Mouse (Mus musculus): ENCODE measurements around the gene Cdc25b.

Cdc25b gene

DNA sequence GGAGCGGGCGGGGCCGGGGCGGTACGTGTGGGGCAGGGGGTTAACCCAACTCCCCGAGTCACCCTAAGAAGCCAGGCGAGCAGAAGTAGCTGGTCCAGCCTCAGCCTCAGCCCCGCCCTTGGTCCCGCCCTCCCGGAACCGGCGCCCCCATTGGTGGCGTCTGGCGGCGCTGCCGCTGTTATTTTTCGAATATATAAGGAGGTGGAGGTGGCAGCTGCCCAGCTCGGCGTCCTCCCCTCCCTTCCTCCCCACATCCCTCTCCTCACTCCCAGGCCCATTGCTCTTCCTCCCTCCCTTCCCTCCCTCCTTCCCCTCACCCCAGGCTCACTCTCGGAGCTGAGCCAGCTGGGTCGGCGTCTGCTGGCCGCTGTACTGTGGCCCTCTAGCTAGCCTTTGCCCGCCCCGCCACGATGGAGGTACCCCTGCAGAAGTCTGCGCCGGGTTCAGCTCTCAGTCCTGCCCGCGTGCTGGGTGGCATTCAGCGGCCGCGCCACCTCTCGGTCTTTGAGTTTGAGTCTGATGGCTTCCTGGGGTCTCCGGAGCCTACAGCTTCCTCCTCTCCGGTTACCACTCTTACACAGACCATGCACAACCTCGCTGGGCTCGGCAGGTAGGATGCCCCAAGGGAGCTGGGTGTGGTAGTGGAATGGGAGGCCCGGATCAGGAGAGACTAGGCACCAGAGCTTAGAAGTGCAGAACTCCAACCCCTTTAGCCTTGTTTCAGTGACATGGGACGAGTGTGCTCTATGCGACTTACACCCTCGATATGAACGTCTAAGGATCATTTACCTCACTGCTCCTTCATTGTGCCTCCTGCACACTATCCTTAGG lies at the start of gene Cdc25b, which contains the start of gene Spef1:
Gene Cdc25b, plus strand, starts transcription at position 179 of the 831 bp plus-strand sequence.
Gene Spef1, minus strand, starts transcription at position 512 of the 831 bp plus-strand sequence.
- peak; percentile 99 for DNase-seq

GRCm38 (mm10) chr2:131138296-131138695 lies 48.5 kb upstream of the Cdc25b start:
- peak; percentile 90 for DNase-seq

- peak; percentile 88 for DNase-seq
Measured at GRCm38 (mm10) chr2:131138760-131139159, 48.0 kb upstream of the Cdc25b start.

- DNase-seq = peak; percentile 89
Measured at GRCm38 (mm10) chr2:131139287-131139686, 47.5 kb upstream of the Cdc25b start.

DNA sequence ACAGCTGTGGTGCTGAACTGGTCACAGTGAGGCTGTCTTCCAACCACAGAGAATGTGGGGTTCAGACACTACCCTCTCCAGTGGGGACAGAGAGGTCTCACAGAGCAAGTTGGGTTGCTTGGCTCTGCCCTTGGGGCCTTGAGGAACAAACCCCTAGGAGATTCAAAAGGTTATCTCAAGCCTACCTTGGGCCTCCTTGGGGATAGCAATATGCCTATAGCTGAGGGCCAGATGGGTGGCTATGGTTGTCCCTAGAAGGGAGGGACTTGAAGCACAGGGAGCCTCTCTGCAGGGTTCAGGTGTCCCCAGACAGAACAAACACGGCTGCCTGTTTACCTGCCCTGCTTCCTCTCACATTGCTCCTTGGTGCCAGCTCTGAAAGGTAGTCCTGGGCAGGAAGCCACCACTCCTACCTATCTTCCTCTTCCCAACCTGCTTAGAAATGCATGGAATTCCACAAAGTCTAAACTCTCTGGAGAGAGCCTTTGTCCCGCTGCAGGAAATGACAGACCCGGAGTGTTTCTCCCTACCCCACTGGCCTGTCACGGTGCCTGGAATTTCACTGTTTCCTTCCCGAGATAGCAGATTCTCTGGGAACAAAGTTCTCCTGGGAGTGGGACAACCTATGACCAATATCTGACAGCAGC lies 46.7 kb upstream of the Cdc25b start:
- peak; percentile 99 for DNase-seq

- DNase-seq = no peak
Measured at GRCm38 (mm10) chr2:131140533-131140905, 46.2 kb upstream of the Cdc25b start.

DNA sequence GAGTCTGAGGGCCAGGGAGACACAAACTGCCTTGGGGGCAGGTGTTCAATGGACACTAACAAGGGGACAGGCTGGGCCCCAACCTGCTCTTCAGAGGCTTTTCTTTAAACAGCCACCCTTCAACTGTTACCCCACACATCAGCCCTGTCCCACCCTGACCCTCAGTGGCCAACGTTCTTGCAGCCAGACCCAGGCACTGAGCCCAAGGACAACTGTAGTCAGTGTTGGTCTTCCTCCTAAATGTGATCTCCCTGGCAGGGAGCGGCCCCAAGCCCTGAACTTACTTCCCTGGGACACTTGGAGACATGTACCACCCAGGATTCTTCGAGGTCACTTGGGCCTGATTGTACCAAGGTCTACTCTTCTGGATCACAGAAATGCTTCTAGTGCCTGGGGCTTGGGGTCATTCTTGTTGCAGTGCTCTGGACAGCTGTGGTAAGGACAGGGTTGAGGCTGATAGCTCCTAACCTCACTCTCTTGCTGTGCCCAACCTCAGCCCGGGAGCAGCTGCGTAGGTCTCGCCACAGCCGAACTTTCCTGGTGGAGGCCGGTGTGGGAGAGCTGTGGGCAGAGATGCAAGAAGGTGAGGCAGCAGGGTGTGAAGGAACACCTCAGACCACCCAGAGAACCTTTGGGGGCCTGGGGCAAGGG lies 45.3 kb upstream of the Cdc25b start:
- peak; percentile 89 for DNase-seq

DNA sequence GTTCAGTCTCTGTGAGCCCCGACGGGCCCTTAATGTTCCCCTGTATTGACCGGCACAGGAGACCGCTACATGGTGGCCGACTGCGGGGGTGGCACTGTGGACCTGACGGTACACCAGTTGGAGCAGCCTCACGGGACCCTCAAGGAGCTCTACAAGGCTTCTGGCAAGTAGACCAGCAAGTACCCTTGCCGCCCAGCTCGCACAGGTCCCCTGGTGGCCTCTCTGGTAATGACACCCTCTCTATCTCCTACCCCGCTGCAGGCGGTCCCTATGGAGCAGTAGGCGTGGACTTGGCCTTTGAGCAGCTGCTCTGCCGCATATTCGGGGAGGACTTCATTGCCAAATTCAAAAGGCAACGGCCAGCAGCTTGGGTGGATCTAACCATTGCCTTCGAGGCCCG lies 44.2 kb upstream of the Cdc25b start:
- peak; percentile 98 for DNase-seq

DNA sequence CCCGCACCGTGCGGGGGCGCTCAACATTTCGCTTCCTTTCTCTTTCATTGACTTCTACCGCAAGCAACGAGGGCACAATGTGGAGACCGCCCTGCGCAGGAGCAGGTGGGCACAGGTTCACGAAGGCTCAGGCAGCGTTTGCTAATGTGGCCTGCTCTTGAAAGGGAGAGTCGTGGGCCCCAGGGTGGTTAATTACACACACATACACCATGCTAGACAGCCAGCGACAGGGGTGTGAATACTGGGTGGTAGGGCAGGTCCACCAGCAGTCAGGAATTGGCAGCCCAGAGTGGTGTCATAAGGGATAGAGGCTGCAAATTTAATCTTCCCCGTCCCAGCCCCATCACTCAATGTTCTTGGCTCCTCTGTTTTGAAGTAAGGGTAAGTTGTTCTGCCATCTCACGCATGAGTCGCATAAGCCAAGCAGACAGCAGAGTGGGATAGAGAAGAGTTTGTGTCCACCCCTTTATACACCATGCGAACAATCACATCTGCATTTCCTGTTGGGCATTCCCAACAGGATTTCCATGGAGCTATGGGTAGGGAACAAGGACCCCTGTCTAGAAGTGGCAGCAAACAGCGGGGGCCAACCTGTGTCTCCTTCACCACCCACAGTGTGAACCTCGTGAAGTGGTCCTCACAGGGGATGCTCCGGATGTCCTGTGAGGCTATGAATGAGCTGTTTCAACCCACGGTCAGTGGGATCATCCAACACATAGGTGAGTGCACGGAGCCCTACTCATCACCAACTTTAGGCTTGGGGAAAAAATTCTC lies 43.6 kb upstream of the Cdc25b start:
- peak; percentile 92 for DNase-seq

GRCm38 (mm10) chr2:131145121-131145520 lies 41.6 kb upstream of the Cdc25b start:
- DNase-seq = no peak

- DNase-seq = no peak
Measured at GRCm38 (mm10) chr2:131145536-131145935, 41.2 kb upstream of the Cdc25b start.

DNA sequence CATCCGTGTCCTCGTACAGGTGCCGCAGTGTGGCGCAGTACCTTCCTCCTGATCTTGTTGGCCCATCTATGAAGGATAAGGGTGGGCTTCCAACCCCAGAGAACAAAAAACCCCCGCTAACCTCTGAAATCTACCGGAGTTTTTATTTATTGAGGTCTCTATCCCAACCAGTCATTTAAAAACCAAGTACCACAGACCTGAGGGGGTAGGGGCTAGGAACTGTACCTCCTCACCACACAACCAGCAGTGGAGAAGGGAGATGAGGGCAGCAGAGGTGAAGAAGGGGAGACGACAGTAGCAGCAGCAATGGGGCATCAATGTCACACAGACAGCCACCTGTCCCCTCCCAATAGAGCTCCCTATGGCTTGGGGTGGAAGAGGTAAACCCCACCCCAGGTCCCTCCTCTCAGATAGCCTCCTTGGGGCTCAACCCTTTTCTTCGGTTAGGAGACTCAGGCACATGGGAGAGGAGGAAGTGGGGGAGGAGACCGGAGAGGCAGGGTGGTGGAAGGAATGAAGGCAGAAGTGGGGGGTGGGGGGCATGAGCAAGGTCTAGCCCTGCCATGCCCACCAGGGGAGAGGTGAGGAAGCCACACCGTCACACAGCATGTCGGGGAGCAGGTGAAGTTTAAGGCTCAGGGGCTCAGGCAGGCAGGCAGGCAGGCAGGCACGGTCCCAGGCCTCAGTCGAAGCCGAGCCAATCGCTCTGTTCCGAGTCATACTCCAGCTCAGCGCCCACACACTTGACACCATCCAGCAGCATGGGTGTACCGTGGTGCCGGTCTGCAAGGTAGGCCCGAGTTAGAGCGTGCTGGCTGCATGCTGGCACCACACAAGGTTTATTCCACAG lies 40.3 kb upstream of the Cdc25b start:
- peak; percentile 93 for DNase-seq

GRCm38 (mm10) chr2:131147043-131147365 lies 39.7 kb upstream of the Cdc25b start:
- DNase-seq = no peak

DNA sequence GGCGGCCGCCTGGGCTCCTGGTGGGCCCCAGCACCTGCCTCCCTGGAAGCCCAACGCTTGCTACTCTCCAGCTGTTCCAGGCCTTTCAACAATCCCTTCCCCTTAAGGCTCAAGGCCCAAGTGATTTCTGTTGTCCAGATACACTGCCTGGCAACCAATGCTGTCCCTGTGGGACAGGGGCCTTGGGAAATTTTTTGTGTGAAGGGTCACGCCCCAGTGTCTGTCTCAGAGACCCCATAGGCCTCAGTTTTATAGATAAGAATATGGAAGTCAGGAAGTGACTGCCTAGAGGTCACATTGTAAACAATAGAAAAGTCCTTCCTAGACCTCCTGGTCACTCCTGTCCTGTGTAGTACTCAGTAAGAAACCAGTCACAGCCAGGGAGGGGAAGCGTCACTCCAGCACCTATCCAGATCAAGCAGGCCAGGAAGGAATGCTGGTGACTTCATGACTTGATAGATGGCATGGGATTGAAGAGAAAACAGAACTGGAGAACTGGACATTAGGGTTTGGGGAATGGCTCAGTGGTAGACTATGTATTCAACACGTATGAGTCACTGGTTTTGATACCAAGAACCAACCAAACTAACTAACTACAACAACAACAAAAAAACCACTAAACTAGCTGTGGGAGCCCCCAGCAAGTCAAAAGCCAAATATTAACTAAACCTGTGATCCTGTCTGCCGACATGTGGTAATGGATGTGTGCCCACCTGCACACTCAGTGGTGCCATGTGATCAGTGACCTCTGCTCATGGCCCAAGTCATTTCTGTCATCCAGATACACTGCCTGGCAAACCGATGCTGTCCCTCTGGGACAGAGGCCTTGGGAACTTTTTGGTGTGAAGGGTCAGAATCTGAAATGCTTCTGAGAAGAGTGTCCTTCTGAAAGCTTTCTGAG lies 38.1 kb upstream of the Cdc25b start:
- DNase-seq = peak; percentile 93

- DNase-seq = peak; percentile 88
Measured at GRCm38 (mm10) chr2:131149254-131149578, 37.5 kb upstream of the Cdc25b start.

- DNase-seq = no peak
Measured at GRCm38 (mm10) chr2:131152166-131152730, 34.5 kb upstream of the Cdc25b start.

- DNase-seq = no peak
Measured at GRCm38 (mm10) chr2:131154036-131154435, 32.7 kb upstream of the Cdc25b start.

- no peak for DNase-seq
Measured at GRCm38 (mm10) chr2:131156987-131157386, 29.8 kb upstream of the Cdc25b start.

DNA sequence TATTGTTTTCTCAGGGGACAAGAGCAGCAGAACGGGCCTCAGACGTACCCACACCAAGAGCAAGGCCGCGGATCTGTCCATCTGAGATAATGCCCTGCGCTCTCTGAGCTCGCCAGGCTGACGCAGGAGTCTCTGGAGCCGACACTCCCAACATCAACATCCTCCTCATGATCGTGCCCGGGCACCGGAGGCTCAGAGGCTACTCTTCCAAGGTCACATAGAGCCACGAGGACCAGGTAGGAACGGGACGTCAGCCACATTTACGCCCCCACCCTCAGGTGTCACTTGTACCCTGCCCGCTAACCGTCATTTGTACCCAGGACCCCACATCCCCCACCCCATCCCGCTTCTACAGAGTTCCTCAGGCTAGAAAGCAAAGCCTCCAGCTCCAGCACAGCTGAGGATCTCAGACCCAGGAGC lies 27.2 kb upstream of the Cdc25b start:
- DNase-seq = no peak

GRCm38 (mm10) chr2:131159938-131160581 lies 26.7 kb upstream of the Cdc25b start, which contains the start of gene 1700037H04Rik:
TSS of gene 1700037H04Rik (minus strand) at chr2:131160081.
- DNase-seq = peak; percentile 100

Measured in heart, adult 11 months (tissue).